Mouse (Mus musculus) gastrocnemius, postnatal 10 days (tissue): ENCODE data around the gene Ing2. TPM values are rescaled to one million over a fixed set of nuclear protein-coding genes. Genes with fewer than 3 reads are reported as not detected.

Source experiments
- DNase-seq: peaks from one replicate; pipeline ENCODE4 v3.0.0; 2021; ENCODE audit warnings: mixed read lengths
- long read RNA-seq, 2 experiments: library from polyadenylated mRNA; stranded (forward); transcript quantifications; one replicate each; pipeline ENCODE4 v2.0.0; 2021
- total RNA-seq, 2 experiments: library from RNA; stranded (reverse); gene quantifications; 2 replicates each; pipeline ENCODE4 v1.2.3; 2021

The Ing2 gene
- total RNA-seq = 10 to 100 TPM; 28.9 to 31.6 TPM
- long read RNA-seq, experiment 1, transcript Ing2-201 (2 exons, 2,812 nt) = major isoform, 45 of 48 reads
- long read RNA-seq, experiment 1, partial matches to known transcripts = 0 of 48 reads
- long read RNA-seq, experiment 1, other reads (novel, unspliced or antisense) = 3 of 48 reads
- long read RNA-seq, experiment 2, transcript Ing2-201 (2 exons, 2,812 nt) = major isoform, 43 of 44 reads
- long read RNA-seq, experiment 2, partial matches to known transcripts = 0 of 44 reads
- long read RNA-seq, experiment 2, other reads (novel, unspliced or antisense) = 0 of 44 reads

GRCm38 (mm10) chr8:47674777-47675710, at the start of gene Ing2:
TSS of gene Ing2 (minus strand) at chr8:47675556.
- DNase-seq = peak; percentile 100

GRCm38 (mm10) chr8:47721609-47722008, 46.3 kb upstream of the Ing2 start:
- no peak for DNase-seq

DNA sequence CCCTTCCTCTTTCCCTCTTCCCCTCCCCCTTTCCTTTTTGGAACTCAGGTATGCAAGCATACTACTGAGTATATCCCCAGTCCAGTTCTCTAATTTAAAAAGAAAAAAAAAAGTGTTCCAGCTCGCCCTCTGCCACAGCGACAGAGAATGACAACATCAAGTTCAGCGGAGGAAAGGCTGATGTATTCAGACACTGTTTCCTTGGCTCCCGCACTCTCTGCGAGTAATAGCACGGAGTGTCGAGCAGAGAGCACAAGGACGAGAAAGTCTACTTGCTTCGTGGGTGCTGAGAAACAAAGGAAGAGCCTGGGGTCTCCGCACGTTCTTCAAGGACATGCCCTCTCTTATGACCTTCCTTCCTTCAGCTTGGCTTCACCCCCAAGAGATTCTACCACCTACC, 43.3 kb upstream of the Ing2 start:
- DNase-seq = no peak

DNA sequence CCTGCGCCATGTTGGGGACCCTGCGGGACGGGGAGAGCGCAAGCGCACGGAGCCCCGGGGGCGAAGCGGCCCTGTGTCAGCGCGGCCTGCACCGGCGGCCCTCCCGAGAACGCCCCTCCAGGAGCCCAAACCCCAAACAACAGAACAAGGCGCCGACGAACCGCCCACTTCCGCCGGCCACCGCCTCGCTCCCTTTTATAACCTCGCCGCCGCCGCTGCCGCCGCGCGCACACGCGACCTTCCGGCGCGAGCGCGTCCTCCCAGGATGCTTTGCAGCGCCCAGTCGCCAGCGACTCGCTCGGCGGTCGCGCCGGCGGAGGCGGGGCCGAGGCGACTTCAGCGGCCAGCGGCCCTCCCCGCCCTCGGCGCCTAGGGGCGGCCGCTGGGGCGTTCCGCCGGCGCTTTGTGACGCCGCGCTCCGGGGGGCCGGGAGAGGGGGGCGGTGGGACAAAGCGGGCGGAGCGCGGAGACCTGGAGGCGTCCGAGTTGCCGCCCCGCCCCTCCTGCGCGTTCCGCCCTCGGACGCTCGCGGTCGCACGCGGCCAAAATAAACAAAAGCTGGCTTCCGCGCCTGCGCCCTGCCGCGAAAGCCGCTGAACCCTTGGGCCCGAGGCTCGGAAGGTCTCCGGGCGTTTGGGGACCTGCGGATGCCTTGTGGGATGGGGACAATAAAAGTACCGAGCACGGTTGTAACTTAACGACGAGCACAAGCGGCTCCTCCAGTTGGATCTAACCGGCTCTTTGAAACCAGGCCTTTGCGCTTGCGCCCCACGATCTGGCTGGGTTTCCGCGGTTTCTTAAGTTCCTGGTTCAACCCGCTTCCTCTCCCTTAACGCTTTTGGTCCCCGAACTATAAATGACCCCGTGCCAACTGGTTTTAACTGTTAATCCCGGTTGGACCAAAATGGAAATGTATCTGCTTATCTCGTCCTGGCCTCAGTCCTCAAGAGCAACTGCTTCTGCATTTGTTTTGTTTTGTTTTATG, 38.7 kb upstream of the Ing2 start, which contains the start of gene Cdkn2aip:
Gene Cdkn2aip, minus strand, starts transcription at position 172 of the 985 bp plus-strand sequence.
- peak; percentile 95 for DNase-seq

GRCm38 (mm10) chr8:47713171-47713663, 37.9 kb upstream of the Ing2 start:
- no peak for DNase-seq

DNA sequence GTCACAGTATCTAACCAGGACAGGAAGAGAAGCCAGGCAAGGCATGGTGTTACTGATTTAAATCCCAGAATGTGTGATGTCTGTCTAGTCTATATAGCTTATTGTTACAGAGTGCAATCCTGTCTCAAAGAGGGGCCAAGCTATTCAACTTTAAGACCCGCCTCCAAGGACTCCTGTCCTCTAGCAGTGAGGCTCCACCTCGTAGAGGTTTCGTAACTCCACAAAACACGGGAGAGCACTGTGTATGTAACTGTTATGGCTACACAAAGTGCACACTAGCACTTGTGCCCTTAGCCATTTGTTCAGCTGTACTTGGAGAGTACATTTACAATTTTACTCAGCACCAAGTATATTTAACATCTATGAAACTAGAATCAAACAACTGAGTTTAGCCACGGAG, 32.8 kb upstream of the Ing2 start:
- DNase-seq = no peak

GRCm38 (mm10) chr8:47706746-47707145, 31.4 kb upstream of the Ing2 start:
- no peak for DNase-seq

- no peak for DNase-seq
Measured at GRCm38 (mm10) chr8:47702333-47702732, 27.0 kb upstream of the Ing2 start.

DNA sequence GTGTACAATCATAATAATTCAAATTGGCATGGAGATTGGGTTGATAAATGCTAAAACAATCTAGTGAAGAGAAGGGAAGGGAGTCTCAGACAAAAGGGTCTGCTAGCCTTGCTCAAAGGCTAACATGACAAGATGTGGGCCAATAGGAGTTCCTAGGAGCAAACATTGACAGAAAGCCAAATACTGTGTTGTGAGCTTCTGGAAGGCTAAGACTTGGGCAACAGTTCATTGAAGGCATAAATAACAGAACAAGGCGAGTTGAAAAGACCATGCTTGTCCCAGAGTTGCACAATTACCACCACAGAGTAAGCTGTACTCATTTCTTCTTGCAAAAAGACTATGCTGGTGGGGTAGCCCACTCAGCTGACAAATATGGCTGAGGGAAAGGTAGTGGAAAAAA, 22.3 kb upstream of the Ing2 start:
- no peak for DNase-seq

- DNase-seq = no peak
Measured at GRCm38 (mm10) chr8:47695431-47696105, 20.2 kb upstream of the Ing2 start.

- peak; percentile 93 for DNase-seq
Measured at GRCm38 (mm10) chr8:47693119-47693518, 17.8 kb upstream of the Ing2 start.

DNA sequence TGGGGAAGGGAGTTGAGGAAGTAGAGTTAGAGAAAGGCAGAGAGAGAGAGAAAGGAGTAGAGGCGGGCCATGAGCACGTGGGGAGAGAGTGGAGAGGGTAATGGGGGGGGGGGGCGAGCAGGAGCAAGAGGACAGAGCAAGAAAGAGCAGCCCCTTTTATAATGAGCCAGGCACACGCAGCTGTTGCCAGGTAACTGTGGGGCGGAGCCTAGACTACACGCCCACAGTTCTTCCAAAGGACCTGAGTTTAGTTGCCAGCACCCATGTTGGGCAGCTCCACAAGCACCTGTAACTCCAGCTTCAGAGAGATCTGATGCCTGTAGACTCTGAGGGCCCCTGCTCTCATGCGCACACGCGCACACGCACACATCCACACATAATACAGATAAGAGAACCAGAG, 16.5 kb upstream of the Ing2 start:
- no peak for DNase-seq

- no peak for DNase-seq
Measured at GRCm38 (mm10) chr8:47691303-47691702, 15.9 kb upstream of the Ing2 start.

DNA sequence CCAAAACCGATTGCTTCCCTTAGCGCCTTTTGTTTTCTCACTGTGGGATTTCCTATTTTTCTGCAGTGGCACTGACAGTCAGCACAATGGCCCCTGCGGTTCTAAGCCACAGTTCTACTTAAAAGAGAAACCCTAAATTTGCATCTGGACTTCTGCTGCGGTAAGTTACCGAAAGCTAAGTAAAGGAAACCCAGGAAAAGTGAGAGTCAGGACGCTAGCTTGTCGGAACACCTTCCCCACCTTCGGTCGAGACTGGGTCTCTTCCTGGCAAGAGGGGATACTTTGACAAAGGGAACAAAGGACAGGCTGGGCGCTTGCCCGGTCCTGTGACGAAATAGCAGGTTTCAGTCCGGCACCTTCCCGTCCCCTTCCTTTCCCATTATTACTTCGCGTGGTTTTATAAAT, 15.3 kb upstream of the Ing2 start:
- DNase-seq = no peak

DNA sequence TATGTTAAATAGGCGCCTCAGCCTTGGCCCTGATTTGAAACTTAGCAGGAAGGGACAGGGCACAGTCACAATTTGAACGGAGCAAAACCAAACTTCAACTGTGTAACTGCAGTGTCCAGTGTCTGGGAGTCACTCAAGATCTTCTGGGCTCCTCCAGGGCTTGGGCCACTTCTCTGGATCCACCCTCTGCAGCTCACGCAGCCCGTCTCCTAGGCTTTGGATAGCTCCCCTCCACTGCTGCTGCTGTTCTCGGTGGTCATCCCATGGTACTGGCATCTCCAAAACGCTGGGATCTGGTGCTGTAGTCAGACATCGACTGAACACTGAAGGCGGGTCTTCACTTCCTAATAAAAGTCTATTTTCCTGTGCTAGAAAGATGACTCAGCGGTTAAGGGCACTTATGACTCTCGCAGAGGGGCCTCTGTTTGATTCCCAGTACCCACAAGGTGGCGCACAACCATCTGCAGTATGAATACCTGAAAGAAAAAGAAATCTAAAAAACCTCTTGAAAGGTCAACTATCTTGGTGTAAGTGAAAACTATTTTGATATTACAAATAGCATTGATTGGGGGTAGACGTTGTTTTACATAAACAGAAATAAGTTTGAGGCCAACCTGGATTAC, 14.5 kb upstream of the Ing2 start:
- DNase-seq = no peak

DNA sequence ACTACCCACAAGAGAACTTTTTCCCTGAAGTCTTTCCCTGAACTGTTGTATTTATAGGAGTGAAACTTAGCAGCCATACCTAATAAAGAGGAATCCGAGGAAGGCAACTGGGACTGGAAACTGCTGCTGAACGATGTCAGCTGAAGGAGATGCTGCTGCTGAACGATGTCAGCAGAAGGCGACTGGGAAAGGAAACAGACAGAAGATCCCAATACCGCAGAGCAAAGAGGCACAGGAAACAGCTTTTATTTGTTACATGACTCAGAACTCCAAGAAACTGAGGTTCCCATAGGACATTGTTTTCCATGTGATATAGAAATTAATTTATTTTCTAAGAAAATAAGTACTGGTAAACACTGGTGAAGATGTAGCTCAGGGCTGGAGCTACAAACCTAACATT, 9.1 kb upstream of the Ing2 start:
- no peak for DNase-seq

DNA sequence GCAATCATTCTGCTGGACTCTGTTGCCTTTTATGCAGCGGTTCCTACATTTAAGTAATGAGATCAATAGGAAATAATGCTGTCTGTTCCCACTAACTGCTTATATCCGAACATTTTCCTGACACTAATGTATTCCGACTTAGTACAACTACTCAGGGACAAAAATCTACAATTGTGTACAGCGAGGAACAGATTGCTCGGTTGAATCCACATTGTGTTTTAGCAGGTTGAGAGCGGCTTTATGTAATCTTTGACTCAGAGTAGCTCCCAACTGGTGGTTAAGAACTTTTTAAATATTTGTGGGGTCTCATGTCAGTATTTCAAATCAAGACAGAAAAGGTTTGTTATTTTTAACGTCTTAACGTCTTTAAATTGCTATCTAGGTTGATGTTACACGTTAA, 8.6 kb upstream of the Ing2 start:
- no peak for DNase-seq

GRCm38 (mm10) chr8:47680306-47680705, 5.0 kb upstream of the Ing2 start:
- no peak for DNase-seq

GRCm38 (mm10) chr8:47679603-47680002, 4.2 kb upstream of the Ing2 start:
- no peak for DNase-seq

- DNase-seq = no peak
Measured at GRCm38 (mm10) chr8:47676631-47677030, 1.3 kb upstream of the Ing2 start.

- DNase-seq = no peak
Measured at GRCm38 (mm10) chr8:47676224-47676623, 868 bp upstream of the Ing2 start.
